Mouse (Mus musculus): Measurements from ENCODE around the gene Gm30191. TPM values are rescaled to one million over a fixed set of nuclear protein-coding genes. Genes with fewer than 3 reads are reported as not detected.

Gm30191 gene
- polyA plus RNA-seq, 1 experiment from 2014 or later: not detected

Other genes starting within 250 kb of the Gm30191 start
- 43.0 and 45.8 TPM in 2 replicates for gene Dhdds, start 246.0 kb upstream of the Gm30191 start, polyA plus RNA-seq (2015; fragmentation: Nextera tagmentation; extraction: Ambion mirVana)
- 0.13 and 0.22 TPM in 2 replicates for gene Lin28a, start 228.1 kb upstream of the Gm30191 start, polyA plus RNA-seq (2015; fragmentation: Nextera tagmentation; extraction: Ambion mirVana)
- not detected in 2 replicates for gene Zfp683, start 193.1 kb upstream of the Gm30191 start, polyA plus RNA-seq (2015; fragmentation: Nextera tagmentation; extraction: Ambion mirVana)
- 19.3 and 26.8 TPM in 2 replicates for gene Crybg2, start 186.1 kb upstream of the Gm30191 start, polyA plus RNA-seq (2015; fragmentation: Nextera tagmentation; extraction: Ambion mirVana)
- 25.8 and 44.2 TPM in 2 replicates for gene Cd52, start 151.9 kb upstream of the Gm30191 start, polyA plus RNA-seq (2015; fragmentation: Nextera tagmentation; extraction: Ambion mirVana)
- 6.4 and 7.0 TPM in 2 replicates for gene Ubxn11, start 144.4 kb upstream of the Gm30191 start, polyA plus RNA-seq (2015; fragmentation: Nextera tagmentation; extraction: Ambion mirVana)
- 397 and 438 TPM in 2 replicates for gene Sh3bgrl3, start 118.1 kb upstream of the Gm30191 start, polyA plus RNA-seq (2015; fragmentation: Nextera tagmentation; extraction: Ambion mirVana)
- gene Cep85, start 59.8 kb upstream of the Gm30191 start, polyA plus RNA-seq (2015; fragmentation: Nextera tagmentation; extraction: Ambion mirVana): 110 and 113 TPM in 2 replicates
- gene Gm7534, start 43.9 kb upstream of the Gm30191 start, polyA plus RNA-seq (2015; fragmentation: Nextera tagmentation; extraction: Ambion mirVana): not detected in 2 replicates
- 0.30 and 0.55 TPM in 2 replicates for gene Catsper4, start 19.6 kb upstream of the Gm30191 start, polyA plus RNA-seq (2015; fragmentation: Nextera tagmentation; extraction: Ambion mirVana)
- gene Cnksr1, start 8.5 kb upstream of the Gm30191 start, polyA plus RNA-seq (2015; fragmentation: Nextera tagmentation; extraction: Ambion mirVana): 10.7 and 13.4 TPM in 2 replicates
- gene E130218I03Rik, start 3.3 kb upstream of the Gm30191 start, polyA plus RNA-seq (2015; fragmentation: Nextera tagmentation; extraction: Ambion mirVana): 0.26 and 0.45 TPM in 2 replicates
- gene Zfp593, start 1.3 kb upstream of the Gm30191 start, polyA plus RNA-seq (2015; fragmentation: Nextera tagmentation; extraction: Ambion mirVana): 12.9 and 13.0 TPM in 2 replicates
- 3.2 and 3.5 TPM in 2 replicates for gene Grrp1, start 7.2 kb downstream of the Gm30191 start, polyA plus RNA-seq (2015; fragmentation: Nextera tagmentation; extraction: Ambion mirVana)
- gene Pdik1l, start 41.0 kb downstream of the Gm30191 start, polyA plus RNA-seq (2015; fragmentation: Nextera tagmentation; extraction: Ambion mirVana): 17.7 and 19.0 TPM in 2 replicates
- gene Trim63, start 68.2 kb downstream of the Gm30191 start, polyA plus RNA-seq (2015; fragmentation: Nextera tagmentation; extraction: Ambion mirVana): 0.37 and 1.4 TPM in 2 replicates
- 0.91 and 1.1 TPM in 2 replicates for gene Slc30a2, start 96.2 kb downstream of the Gm30191 start, polyA plus RNA-seq (2015; fragmentation: Nextera tagmentation; extraction: Ambion mirVana)
- gene Extl1, start 136.9 kb downstream of the Gm30191 start, polyA plus RNA-seq (2015; fragmentation: Nextera tagmentation; extraction: Ambion mirVana): 1.7 and 2.1 TPM in 2 replicates
- 24.7 and 24.8 TPM in 2 replicates for gene Pafah2, start 149.4 kb downstream of the Gm30191 start, polyA plus RNA-seq (2015; fragmentation: Nextera tagmentation; extraction: Ambion mirVana)
- gene Stmn1, start 221.4 kb downstream of the Gm30191 start, polyA plus RNA-seq (2015; fragmentation: Nextera tagmentation; extraction: Ambion mirVana): 1,080 and 1,153 TPM in 2 replicates
- gene Paqr7, start 249.8 kb downstream of the Gm30191 start, polyA plus RNA-seq (2015; fragmentation: Nextera tagmentation; extraction: Ambion mirVana): 11.7 and 12.0 TPM in 2 replicates

All from stomach, embryonic 16.5 days (tissue).